Mouse (Mus musculus): ENCODE measurements around the gene Trip11. TPM values are rescaled to one million over a fixed set of nuclear protein-coding genes. Genes with fewer than 3 reads are reported as not detected.

Trip11 gene
- polyA plus RNA-seq, 1 experiment from 2014 or later, result 12.0 TPM

- H3K4me1 ChIP-seq (ENCODE audit: insufficient read depth), result 0 out of 2 replicates have a peak, but pooled peaks cover 6% of the 10 kb centered on the region
- H3K36me3 ChIP-seq (replicated peaks; ENCODE audit: insufficient read depth, low read length), result 0 out of 2 replicates have a peak, but pooled peaks cover 1% of the 10 kb centered on the region
- no peak overlapping the region for H3K4me2 ChIP-seq (ENCODE audit: low read depth, low read length)
- H3K9me3 ChIP-seq (ENCODE audit: low read length), result no peaks in the 10 kb centered on the region
- H3K27ac ChIP-seq (ENCODE audit: low read depth), result no peak overlapping the region
- ATAC-seq (no peak), DNase-seq (no peak)
- TF ChIP-seq EP300 (IDR thresholded peaks at IDR 0.05; ENCODE audit: low read depth), result no peak
- TF ChIP-seq CTCF (IDR thresholded peaks at IDR 0.05; ENCODE audit: low read depth), result no peak
- H3K4me3 ChIP-seq (ENCODE audit: low read depth, low read length), result no peak overlapping the region
- H3K27me3 ChIP-seq (ENCODE audit: insufficient read depth, low read length), result no peaks in the 10 kb centered on the region
- no peak overlapping the region for H3K9ac ChIP-seq (replicated peaks)
Measured at GRCm38 (mm10) chr12:101917165-101917564, 4.1 kb upstream of the Trip11 start.

DNA sequence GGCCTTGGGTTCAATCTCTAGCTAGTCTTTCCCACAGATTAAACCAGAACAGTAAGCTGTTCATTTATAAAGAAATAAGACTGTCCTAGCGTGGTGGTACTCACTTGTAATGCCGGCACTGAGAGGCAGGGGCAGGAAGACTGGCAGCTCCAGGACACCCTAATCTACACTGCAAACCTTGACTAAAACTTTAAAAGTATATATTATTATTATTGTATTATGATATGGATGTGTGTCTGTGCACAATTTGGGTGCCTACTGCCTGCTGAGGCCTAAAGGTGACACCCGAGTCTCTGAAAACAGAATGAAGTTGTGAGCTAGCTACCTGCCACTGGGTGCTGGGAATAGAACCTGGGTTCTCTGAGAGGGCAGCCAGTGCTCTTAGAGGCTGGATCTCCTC, 1.7 kb downstream of the Trip11 start:
- H3K36me3 ChIP-seq (replicated peaks; ENCODE audit: insufficient read depth, low read length), result peaks cover 8% of the 10 kb centered on the region
- ATAC-seq, result no peak
- H3K9me3 ChIP-seq (ENCODE audit: low read length), result no peaks in the 10 kb centered on the region
- no peaks in the 10 kb centered on the region for H3K27me3 ChIP-seq (ENCODE audit: insufficient read depth, low read length)
- peak overlapping the region; percentile 80 for H3K4me2 ChIP-seq (ENCODE audit: low read depth, low read length)
- DNase-seq, result no peak
- H3K27ac ChIP-seq (ENCODE audit: low read depth), result no peak overlapping the region
- 85% methylated on average over 3 of the region's 3 CpGs for WGBS (ENCODE audit: insufficient replicate concordance)
- peaks cover 21% of the 10 kb centered on the region for H3K4me1 ChIP-seq (ENCODE audit: insufficient read depth)
- peak overlapping the region; percentile 74; the same call in 1 of the 2 replicates for H3K4me3 ChIP-seq (ENCODE audit: low read depth, low read length)
- H3K9ac ChIP-seq (replicated peaks), result no peak overlapping the region
- TF ChIP-seq CTCF (IDR thresholded peaks at IDR 0.05; ENCODE audit: low read depth) (no peak), EP300 (IDR thresholded peaks at IDR 0.05; ENCODE audit: low read depth) (no peak)

DNA sequence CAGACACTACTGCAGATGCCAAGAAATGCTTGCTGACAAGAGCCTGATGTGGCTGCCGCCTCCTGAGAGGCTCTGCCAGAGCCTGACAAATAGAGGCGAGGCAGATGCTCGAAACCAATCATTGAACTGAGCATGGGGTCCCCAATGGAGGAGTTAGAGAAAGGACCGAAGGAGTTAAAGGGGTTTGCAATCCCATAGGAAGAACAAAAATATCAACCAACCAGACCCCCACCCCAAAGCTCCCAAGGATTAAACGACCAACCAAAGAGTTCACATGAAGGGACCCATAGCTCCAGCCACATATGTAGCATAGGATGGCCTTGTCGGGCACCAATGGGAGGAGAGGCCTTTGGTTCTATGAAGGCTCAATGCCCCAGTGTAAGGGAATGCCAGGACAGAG, 2.7 kb downstream of the Trip11 start:
- ATAC-seq (no peak), DNase-seq (no peak)
- no peak overlapping the region for H3K27ac ChIP-seq (ENCODE audit: low read depth)
- TF ChIP-seq CTCF (IDR thresholded peaks at IDR 0.05; ENCODE audit: low read depth), result no peak
- no peaks in the 10 kb centered on the region for H3K9me3 ChIP-seq (ENCODE audit: low read length)
- H3K4me2 ChIP-seq (ENCODE audit: low read depth, low read length), result no peak overlapping the region
- no peak overlapping the region for H3K9ac ChIP-seq (replicated peaks)
- peaks cover 8% of the 10 kb centered on the region for H3K36me3 ChIP-seq (replicated peaks; ENCODE audit: insufficient read depth, low read length)
- H3K4me1 ChIP-seq (ENCODE audit: insufficient read depth), result peaks cover 21% of the 10 kb centered on the region
- 93% methylated on average over 6 of the region's 6 CpGs for WGBS (ENCODE audit: insufficient replicate concordance)
- H3K4me3 ChIP-seq (ENCODE audit: low read depth, low read length), result no peak overlapping the region
- H3K27me3 ChIP-seq (ENCODE audit: insufficient read depth, low read length), result no peaks in the 10 kb centered on the region

GRCm38 (mm10) chr12:101905817-101906216, 7.2 kb downstream of the Trip11 start:
- no peaks in the 10 kb centered on the region for H3K27me3 ChIP-seq (ENCODE audit: insufficient read depth, low read length)
- H3K4me1 ChIP-seq (ENCODE audit: insufficient read depth), result peaks cover 8% of the 10 kb centered on the region
- no peak overlapping the region for H3K4me3 ChIP-seq (ENCODE audit: low read depth, low read length)
- 55% methylated on average over 12 of the region's 12 CpGs for WGBS (ENCODE audit: insufficient replicate concordance)
- no peak overlapping the region for H3K9ac ChIP-seq (replicated peaks)
- peak overlapping the region; percentile 2 for H3K4me2 ChIP-seq (ENCODE audit: low read depth, low read length)
- H3K27ac ChIP-seq (ENCODE audit: low read depth), result peak overlapping the region; percentile 57; the same call in 1 of the 2 replicates
- H3K9me3 ChIP-seq (ENCODE audit: low read length), result no peaks in the 10 kb centered on the region
- DNase-seq, result peak; percentile 21
- ATAC-seq, result no peak
- peaks cover 15% of the 10 kb centered on the region for H3K36me3 ChIP-seq (replicated peaks; ENCODE audit: insufficient read depth, low read length)
- no peak for TF ChIP-seq EP300 (IDR thresholded peaks at IDR 0.05; ENCODE audit: low read depth)
- no peak for TF ChIP-seq CTCF (IDR thresholded peaks at IDR 0.05; ENCODE audit: low read depth)

DNA sequence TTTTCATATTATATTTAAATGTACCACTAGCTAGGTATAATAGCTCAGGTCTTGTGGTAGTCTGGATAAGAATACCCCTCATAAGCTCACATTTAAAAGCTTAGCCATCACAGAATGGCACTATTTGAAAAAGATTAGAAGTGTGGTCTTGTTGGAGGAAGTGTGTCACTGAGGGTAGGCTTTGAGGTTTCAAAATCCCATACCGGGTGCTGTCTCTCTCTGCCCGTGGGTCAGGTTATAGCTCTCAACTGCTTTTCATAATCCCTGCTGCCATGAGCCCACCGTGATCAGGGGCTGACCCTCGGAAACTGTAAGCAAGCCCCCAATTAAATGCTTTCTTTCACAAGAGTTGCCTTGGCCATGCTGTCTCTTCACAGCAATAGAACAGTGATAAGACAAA, 8.2 kb downstream of the Trip11 start:
- Histone ChIP-seq H3K4me2 (ENCODE audit: low read depth, low read length) (no peak overlapping the region), H3K4me3 (ENCODE audit: low read depth, low read length) (no peak overlapping the region), H3K9ac (replicated peaks) (no peak overlapping the region), H3K9me3 (ENCODE audit: low read length) (no peaks in the 10 kb centered on the region), H3K27me3 (ENCODE audit: insufficient read depth, low read length) (no peaks in the 10 kb centered on the region), H3K27ac (ENCODE audit: low read depth) (no peak overlapping the region), H3K36me3 (replicated peaks; ENCODE audit: insufficient read depth, low read length) (peaks cover 16% of the 10 kb centered on the region), H3K4me1 (ENCODE audit: insufficient read depth) (peaks cover 4% of the 10 kb centered on the region)
- no peak for DNase-seq
- 62% methylated on average over 4 of the region's 4 CpGs for WGBS (ENCODE audit: insufficient replicate concordance)
- TF ChIP-seq CTCF (IDR thresholded peaks at IDR 0.05; ENCODE audit: low read depth) (no peak), EP300 (IDR thresholded peaks at IDR 0.05; ENCODE audit: low read depth) (no peak)
- no peak for ATAC-seq

DNA sequence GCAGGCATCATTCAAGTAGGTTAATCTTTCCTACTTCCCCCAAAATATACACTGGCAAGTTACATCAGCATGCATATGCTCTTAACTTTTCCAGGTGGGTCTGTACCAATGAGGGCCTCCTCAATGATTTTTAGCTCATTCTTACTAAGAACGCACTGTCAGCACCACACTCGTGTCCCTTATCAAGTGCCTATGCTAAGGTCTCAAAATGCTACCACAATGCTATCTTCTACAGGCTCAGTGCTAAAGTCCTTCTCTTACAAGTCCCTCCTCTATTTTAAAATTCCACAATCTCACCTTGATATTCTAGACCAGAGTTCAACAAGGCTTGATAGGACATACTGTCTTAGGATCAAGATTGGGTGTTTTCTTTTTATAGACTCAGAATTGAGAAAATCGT, 8.9 kb downstream of the Trip11 start:
- ATAC-seq (no peak), DNase-seq (no peak)
- H3K27ac ChIP-seq (ENCODE audit: low read depth), result no peak overlapping the region
- no peaks in the 10 kb centered on the region for H3K27me3 ChIP-seq (ENCODE audit: insufficient read depth, low read length)
- H3K4me1 ChIP-seq (ENCODE audit: insufficient read depth), result peaks cover 4% of the 10 kb centered on the region
- no peak overlapping the region for H3K9ac ChIP-seq (replicated peaks)
- H3K4me2 ChIP-seq (ENCODE audit: low read depth, low read length), result no peak overlapping the region
- H3K4me3 ChIP-seq (ENCODE audit: low read depth, low read length), result no peak overlapping the region
- H3K9me3 ChIP-seq (ENCODE audit: low read length), result no peaks in the 10 kb centered on the region
- WGBS (ENCODE audit: insufficient replicate concordance), result 72% methylated on average over 3 of the region's 3 CpGs
- TF ChIP-seq EP300 (IDR thresholded peaks at IDR 0.05; ENCODE audit: low read depth), result no peak
- TF ChIP-seq CTCF (IDR thresholded peaks at IDR 0.05; ENCODE audit: low read depth), result no peak
- peaks cover 16% of the 10 kb centered on the region for H3K36me3 ChIP-seq (replicated peaks; ENCODE audit: insufficient read depth, low read length)

DNA sequence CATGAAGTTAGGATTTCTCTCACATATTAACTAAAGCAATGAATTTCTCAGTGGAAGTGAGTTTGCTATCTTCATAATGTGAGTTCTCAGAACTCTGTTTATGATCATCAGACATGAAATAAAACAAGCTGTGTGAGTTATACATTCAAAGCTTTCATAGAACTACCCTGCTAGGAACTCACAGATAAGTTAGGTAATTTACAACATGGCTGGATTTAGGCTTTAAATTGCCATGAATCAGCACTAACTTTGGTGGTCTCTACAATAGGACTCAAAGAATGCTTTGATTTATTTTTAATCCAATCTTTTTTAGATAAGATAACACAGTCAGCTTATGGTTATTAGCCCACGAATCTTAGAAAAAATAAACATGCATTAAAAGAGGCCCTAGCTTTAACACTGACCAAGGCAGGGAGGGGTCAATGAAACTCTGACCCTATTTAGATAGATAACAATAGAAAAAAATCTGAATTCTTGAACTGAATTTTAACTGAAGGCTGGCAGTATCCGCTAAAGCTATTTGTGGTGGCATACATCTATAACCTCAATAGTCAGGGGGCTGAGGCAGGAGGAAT, 13.3 kb downstream of the Trip11 start:
- no peak overlapping the region for H3K9ac ChIP-seq (replicated peaks)
- no peaks in the 10 kb centered on the region for H3K9me3 ChIP-seq (ENCODE audit: low read length)
- DNase-seq (no peak), ATAC-seq (no peak)
- H3K4me3 ChIP-seq (ENCODE audit: low read depth, low read length), result no peak overlapping the region
- no peaks in the 10 kb centered on the region for H3K27me3 ChIP-seq (ENCODE audit: insufficient read depth, low read length)
- no peaks in the 10 kb centered on the region for H3K4me1 ChIP-seq (ENCODE audit: insufficient read depth)
- TF ChIP-seq EP300 (IDR thresholded peaks at IDR 0.05; ENCODE audit: low read depth), result no peak
- no peak for TF ChIP-seq CTCF (IDR thresholded peaks at IDR 0.05; ENCODE audit: low read depth)
- no peak overlapping the region for H3K27ac ChIP-seq (ENCODE audit: low read depth)
- H3K36me3 ChIP-seq (replicated peaks; ENCODE audit: insufficient read depth, low read length), result peaks cover 12% of the 10 kb centered on the region
- no peak overlapping the region for H3K4me2 ChIP-seq (ENCODE audit: low read depth, low read length)
- WGBS (ENCODE audit: insufficient replicate concordance), result 78% methylated on average over 2 of the region's 2 CpGs

Measured in liver, postnatal 0 days (tissue).